Mouse (Mus musculus) limb, embryonic 15.5 days (tissue): ENCODE measurements around the gene Akap2. TPM values are rescaled to one million over a fixed set of nuclear protein-coding genes. Genes with fewer than 3 reads are reported as not detected.

Source experiments
- ATAC-seq: fragments of 200-750 bp; cut with Nextera tagmentation; 2 replicates; pipeline ENCODE4 v1.8.0; 2017; ENCODE audit warnings: low read depth, moderate TSS enrichment; ENCODE audit not compliant: insufficient number of reproducible peaks, low FRiP score, low TSS enrichment
- H3K27ac ChIP-seq: fragments of 300-500 bp; sonication (generic); 2 replicates; pipeline ENCODE4 v1.5.1; 2015; ENCODE audit warnings: moderate library complexity, mild to moderate bottlenecking, inconsistent platforms
- H3K27me3 ChIP-seq: fragments of 300-500 bp; sonication (generic); 2 replicates; pipeline ENCODE4 v1.6.1; 2015; ENCODE audit warnings: inconsistent platforms
- H3K36me3 ChIP-seq: fragments of 300-500 bp; sonication (generic); 2 replicates; pipeline ENCODE4 v1.6.1; 2015; ENCODE audit warnings: inconsistent platforms
- H3K4me1 ChIP-seq: fragments of 300-500 bp; sonication (generic); 2 replicates; pipeline ENCODE4 v1.6.1; 2015; ENCODE audit warnings: inconsistent platforms
- H3K4me2 ChIP-seq: fragments of 300-500 bp; sonication (generic); 2 replicates; pipeline ENCODE4 v1.6.1; 2015; ENCODE audit warnings: mild to moderate bottlenecking, inconsistent platforms
- H3K4me3 ChIP-seq: fragments of 300-500 bp; sonication (generic); 2 replicates; pipeline ENCODE4 v1.5.1; 2015; ENCODE audit warnings: mild to moderate bottlenecking, inconsistent platforms
- H3K9ac ChIP-seq: fragments of 300-500 bp; sonication (generic); 2 replicates; pipeline ENCODE4 v1.6.1; 2015; ENCODE audit warnings: inconsistent platforms
- H3K9me3 ChIP-seq: fragments of 300-500 bp; sonication (generic); 2 replicates; pipeline ENCODE4 v1.6.1; 2016; ENCODE audit warnings: inconsistent platforms
- WGBS: fragments of 180-500 bp; shearing (Covaris S2); methylation state at CpG from one replicate; pipeline ENCODE4 v1.1.7; 2015; 5-methylcytosine and 5-hydroxymethylcytosine counted together
- polyA plus RNA-seq: library from polyadenylated mRNA; unstranded; fragments of >200 nt; fragmentation: Nextera tagmentation; extraction: Ambion mirVana; gene quantifications from 2 replicates; pipeline ENCODE4 v1.2.1, GENCODE M21; 2015

The Akap2 gene
- polyA plus RNA-seq: 21.7 and 25.2 TPM in 2 replicates

DNA sequence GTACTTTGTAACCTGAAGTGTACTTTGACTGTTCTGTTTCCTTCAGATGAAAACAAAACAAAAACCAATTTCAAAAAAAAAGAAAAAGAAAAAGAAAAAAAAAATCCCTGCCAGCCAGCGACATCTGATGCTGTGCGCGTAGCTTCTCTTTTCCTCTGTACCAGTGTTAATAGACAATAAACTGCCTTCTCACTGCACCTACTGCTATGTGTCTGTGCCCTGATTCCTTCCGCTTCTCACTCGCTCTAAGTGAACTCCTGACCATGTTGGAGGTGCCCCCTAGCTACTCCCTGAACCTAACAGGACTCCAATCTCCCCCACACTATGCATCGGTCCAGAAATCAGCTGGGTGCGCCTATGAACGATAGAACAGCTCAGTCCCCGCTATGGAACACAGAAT, at the start of gene Akap2:
TSS of gene Akap2 (plus strand) at position 304 of the 400 bp plus-strand sequence.
- peaks cover 18% of the 10 kb centered on the region for H3K4me1 ChIP-seq
- no peak within 1 kb of the TSS for H3K4me3 ChIP-seq
- no peak for ATAC-seq
- no peak within 1 kb of the TSS for H3K9ac ChIP-seq
- WGBS: 87% methylated on average over 9 of the region's 9 CpGs
- no peaks in the 10 kb centered on the region for H3K9me3 ChIP-seq
- no peak within 1 kb of the TSS for H3K27ac ChIP-seq
- no peaks in the 10 kb centered on the region for H3K36me3 ChIP-seq
- no peaks in the 10 kb centered on the region for H3K27me3 ChIP-seq
- H3K4me2 ChIP-seq: no peak within 1 kb of the TSS

DNA sequence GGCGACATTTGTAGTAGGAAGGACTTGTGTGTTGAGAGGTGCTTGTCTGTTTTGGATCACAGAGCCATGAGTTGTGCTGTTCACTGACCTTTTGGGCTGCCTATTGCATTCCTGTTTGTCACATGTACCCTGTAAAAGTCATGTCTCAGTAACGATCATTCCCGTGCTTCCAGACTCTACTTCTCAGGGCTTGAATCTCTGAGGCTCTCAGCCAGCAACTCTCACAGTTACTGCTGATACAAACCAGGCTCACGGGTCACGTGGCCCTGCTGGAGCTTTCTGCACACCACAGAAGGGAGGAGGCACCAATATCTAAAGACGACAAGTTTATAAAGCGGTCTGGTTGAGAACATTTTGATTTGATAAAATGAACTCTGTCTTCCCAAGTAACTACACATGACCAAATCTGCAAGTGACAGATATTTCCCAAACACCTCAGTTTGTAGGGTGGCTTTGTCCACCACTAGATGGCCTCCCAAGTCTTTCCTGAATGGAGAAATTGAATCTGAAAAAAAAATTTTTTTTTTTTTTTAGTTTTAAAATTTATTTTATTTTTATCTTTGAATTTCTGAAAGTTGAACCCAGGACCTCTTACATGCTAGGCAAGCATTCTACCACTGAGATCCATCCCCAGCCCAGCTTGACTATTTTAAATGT, 46.5 kb upstream of the Akap2 start:
- Histone ChIP-seq H3K4me2 (no peak overlapping the region), H3K36me3 (no peaks in the 10 kb centered on the region), H3K9ac (no peak overlapping the region), H3K9me3 (no peaks in the 10 kb centered on the region), H3K4me3 (no peak overlapping the region), H3K27ac (no peak overlapping the region), H3K4me1 (peaks cover 33% of the 10 kb centered on the region), H3K27me3 (no peaks in the 10 kb centered on the region)
- ATAC-seq: no peak
- WGBS: 33% methylated on average over 7 of the region's 7 CpGs

DNA sequence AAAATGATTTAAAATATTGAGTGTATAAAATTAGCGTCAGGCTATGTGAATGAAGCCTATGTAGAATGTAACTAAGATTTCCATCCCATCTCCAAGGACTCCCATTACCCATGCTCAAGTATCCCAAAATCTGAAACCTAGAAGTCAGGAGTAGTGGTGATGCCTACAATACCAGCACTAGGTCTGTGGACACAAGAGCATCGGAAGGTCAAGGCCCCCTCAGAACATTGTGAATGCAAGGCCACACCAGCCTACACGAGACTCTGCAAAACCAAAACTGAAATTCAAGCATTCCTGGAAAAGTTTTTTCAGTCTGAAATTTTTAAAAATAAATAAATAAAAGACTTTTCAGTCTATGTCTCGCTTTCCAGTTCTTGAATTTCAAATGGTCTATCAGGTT, 44.9 kb upstream of the Akap2 start:
- no peaks in the 10 kb centered on the region for H3K27me3 ChIP-seq
- H3K4me1 ChIP-seq: peaks cover 33% of the 10 kb centered on the region
- no peaks in the 10 kb centered on the region for H3K9me3 ChIP-seq
- H3K4me2 ChIP-seq: no peak overlapping the region
- 78% methylated on average over 4 of the region's 4 CpGs for WGBS
- H3K27ac ChIP-seq: no peak overlapping the region
- H3K9ac ChIP-seq: no peak overlapping the region
- H3K4me3 ChIP-seq: no peak overlapping the region
- no peaks in the 10 kb centered on the region for H3K36me3 ChIP-seq
- no peak for ATAC-seq

DNA sequence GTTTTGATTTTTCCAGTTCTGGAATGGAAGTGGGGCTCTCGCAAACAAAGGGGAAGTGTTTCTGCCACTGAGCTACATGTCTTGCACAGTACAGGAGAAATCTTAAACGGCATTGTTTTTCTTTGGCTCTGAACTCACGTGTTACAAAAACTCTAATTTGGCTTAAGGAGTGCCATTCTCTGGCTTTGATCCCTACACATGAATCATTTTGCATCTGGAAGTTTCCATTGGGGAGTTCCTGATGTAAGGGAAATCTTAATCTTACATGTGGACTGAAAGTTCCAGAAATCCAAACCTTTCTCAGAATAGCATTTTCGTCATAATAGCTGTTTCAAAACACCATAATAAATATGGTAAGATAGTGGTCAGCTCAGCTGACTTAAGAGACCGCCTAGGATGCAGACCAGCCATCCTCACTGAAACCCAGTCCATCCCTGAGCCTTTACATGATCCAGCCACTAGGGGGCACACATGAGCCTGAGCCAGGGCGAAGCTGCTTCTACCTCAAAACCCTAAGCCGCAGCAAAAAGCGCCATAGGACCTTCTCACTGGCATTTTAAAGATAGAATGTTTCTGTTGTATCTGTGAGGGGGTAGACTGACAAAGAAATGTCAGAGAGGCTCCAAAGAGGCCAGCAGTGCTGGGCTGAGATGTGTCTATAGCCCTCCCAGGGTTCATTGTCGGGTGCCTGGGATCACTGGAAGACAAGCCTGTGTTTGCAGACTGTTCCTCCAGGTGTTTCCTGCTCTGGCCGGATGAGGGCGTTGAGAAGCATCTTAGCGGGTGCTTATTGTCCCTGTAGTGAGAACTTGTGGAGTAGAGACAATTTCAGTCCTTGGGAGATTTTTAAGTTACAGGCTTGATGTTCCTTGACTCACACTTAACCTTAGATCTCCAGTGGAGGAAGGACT, 44.2 kb upstream of the Akap2 start:
- H3K27ac ChIP-seq: peak overlapping the region; percentile 47; the same call in 1 of the 2 replicates
- H3K27me3 ChIP-seq: no peaks in the 10 kb centered on the region
- no peak for ATAC-seq
- no peak overlapping the region for H3K4me3 ChIP-seq
- 0 out of 2 replicates have a peak, but pooled peaks cover 3% of the 10 kb centered on the region for H3K36me3 ChIP-seq
- WGBS: 11% methylated on average over 12 of the region's 12 CpGs
- peak overlapping the region; percentile 38 for H3K4me2 ChIP-seq
- H3K9ac ChIP-seq: no peak overlapping the region
- no peaks in the 10 kb centered on the region for H3K9me3 ChIP-seq
- H3K4me1 ChIP-seq: peaks cover 33% of the 10 kb centered on the region

DNA sequence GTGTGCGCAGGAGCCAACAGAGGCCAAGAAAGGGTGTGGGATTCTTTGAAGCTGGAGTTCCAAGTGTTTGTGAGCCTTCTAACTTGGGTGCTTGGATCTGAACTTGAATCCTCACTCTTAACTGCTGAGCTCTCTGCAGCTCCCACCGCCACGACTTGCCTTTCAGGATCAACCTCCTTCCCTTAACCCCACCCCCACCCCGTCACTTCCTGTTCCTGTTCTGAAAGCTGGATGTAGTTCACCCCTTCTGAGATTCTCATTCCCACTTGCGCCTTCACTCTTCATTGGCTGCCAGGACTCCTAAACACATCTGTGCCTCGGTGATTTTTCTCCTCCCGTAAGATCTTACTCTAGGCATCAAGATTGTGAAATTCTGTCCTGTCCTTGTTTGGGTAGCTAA, 43.1 kb upstream of the Akap2 start:
- H3K9me3 ChIP-seq: no peaks in the 10 kb centered on the region
- 0 out of 2 replicates have a peak, but pooled peaks cover 4% of the 10 kb centered on the region for H3K36me3 ChIP-seq
- H3K4me2 ChIP-seq: no peak overlapping the region
- WGBS: 61% methylated on average over 7 of the region's 7 CpGs
- ATAC-seq: no peak
- no peaks in the 10 kb centered on the region for H3K27me3 ChIP-seq
- no peak overlapping the region for H3K4me3 ChIP-seq
- peak overlapping the region; percentile 61; the same call in 1 of the 2 replicates for H3K27ac ChIP-seq
- H3K9ac ChIP-seq: no peak overlapping the region
- peaks cover 33% of the 10 kb centered on the region for H3K4me1 ChIP-seq

DNA sequence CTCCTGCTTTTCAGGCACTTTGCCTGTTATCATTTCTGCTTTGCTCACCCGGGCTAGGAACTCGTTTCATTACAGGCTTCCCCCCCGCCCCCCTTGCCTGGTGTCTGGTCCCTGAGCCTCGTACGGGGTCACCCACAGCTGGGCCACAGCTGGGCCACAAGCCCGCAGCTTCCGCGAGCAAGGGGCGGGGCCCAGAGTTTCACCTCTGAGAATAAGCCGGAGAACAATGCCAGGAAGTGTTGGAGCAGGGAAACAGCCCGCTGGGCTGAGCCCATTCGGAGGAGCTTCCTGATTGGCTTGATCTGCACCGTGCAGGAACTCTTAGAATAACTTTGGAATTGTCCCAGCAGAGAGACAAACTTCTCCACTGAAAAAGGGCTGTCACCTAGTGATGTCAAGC, 42.1 kb upstream of the Akap2 start:
- no peaks in the 10 kb centered on the region for H3K27me3 ChIP-seq
- WGBS: 3% methylated on average over 13 of the region's 13 CpGs
- H3K4me1 ChIP-seq: peaks cover 33% of the 10 kb centered on the region
- H3K4me2 ChIP-seq: peak overlapping the region; percentile 51
- no peaks in the 10 kb centered on the region for H3K9me3 ChIP-seq
- H3K4me3 ChIP-seq: peak overlapping the region; percentile 29
- peak overlapping the region; percentile 61 for H3K27ac ChIP-seq
- H3K36me3 ChIP-seq: 0 out of 2 replicates have a peak, but pooled peaks cover 4% of the 10 kb centered on the region
- ATAC-seq: peak; percentile 77
- no peak overlapping the region for H3K9ac ChIP-seq

DNA sequence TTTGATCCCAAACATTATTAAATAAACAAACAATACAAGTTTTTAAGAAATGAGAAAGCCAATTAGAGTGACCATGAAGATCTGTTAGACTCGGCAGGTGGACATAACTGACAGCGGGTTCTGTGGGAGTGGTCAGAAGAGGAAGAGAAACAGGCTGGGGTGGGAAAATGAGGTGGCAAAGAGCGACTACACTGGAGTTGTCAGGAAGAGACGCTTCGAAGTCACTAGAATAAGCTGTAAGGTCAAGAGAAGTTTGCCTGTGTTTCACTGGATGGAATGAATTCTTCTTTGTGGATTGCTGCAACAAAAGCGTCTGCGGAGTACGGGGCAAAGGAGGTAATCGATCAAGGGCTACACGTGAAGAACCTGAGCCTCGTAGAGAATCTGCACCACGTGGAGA, 39.5 kb upstream of the Akap2 start:
- H3K36me3 ChIP-seq: 0 out of 2 replicates have a peak, but pooled peaks cover 4% of the 10 kb centered on the region
- no peaks in the 10 kb centered on the region for H3K9me3 ChIP-seq
- 80% methylated on average over 12 of the region's 12 CpGs for WGBS
- no peak overlapping the region for H3K9ac ChIP-seq
- no peak overlapping the region for H3K4me3 ChIP-seq
- ATAC-seq: no peak
- no peak overlapping the region for H3K27ac ChIP-seq
- H3K4me1 ChIP-seq: peaks cover 34% of the 10 kb centered on the region
- H3K27me3 ChIP-seq: no peaks in the 10 kb centered on the region
- H3K4me2 ChIP-seq: no peak overlapping the region

DNA sequence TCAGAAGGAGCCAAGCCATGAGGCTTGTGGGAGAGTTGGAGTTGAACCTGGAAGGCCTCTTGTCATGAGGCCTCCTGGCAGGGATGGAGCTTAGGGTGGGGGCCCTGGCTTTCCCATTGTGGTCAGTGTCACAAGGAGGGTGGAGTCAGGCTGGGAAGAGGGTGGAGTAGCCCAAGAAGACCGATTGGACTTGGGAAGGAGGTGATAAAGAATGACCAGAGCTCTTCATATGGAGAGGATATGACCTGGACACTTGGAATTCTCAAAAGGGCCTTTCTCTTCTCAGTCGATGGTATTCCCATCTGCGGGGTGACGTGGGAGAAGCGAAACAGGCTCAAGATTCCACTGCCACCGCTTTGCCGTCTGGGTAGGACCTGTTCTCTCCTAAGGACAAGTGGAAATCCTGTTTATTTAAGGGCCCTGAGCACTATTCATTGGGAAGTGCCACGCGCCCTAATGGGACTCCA, 38.4 kb upstream of the Akap2 start:
- Histone ChIP-seq H3K4me1 (peaks cover 23% of the 10 kb centered on the region), H3K36me3 (0 out of 2 replicates have a peak, but pooled peaks cover 4% of the 10 kb centered on the region), H3K9me3 (no peaks in the 10 kb centered on the region), H3K27me3 (no peaks in the 10 kb centered on the region), H3K4me3 (no peak overlapping the region), H3K27ac (no peak overlapping the region), H3K4me2 (no peak overlapping the region), H3K9ac (no peak overlapping the region)
- WGBS: 86% methylated on average over 9 of the region's 9 CpGs
- no peak for ATAC-seq

DNA sequence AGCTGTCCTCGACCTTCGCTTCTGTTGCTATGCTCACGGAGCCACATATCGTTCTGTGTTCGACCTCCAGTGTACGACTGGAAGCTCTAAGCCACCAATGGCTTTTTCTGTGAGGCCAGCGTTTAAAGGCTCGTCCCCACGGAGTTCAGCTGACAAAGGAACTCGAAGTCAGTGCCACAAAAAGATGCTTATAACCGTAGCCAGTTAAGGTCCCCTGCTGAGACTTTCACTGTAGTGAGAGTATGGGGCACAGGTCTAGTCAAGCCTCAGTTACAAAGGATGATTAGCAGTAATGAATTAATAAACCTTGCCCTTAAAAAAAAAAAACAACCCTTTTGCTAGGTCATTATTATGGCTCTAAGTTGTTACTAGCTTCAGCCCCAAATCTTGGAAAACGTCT, 37.3 kb upstream of the Akap2 start:
- no peak for ATAC-seq

DNA sequence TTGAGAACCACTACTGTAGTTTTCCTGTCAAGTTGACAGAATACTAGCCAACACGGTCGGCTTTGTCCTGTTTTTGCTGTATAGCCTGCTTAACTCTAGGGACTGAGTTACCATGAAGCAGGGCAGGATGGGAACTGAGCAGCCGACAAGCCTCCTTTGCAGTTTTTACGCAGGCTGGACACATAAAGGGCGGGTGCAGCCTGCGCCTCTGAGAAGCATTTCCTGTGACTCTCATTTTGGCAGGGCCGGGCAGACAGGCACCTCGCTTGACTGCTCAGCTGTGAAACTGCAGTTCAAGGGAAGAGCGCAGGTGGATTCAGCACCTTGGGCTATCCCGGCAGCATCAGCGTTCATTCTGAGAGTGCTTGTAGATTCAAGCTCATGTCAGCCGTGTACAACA, 35.9 kb upstream of the Akap2 start:
- ATAC-seq: no peak
- no peak overlapping the region for H3K9ac ChIP-seq
- WGBS: 54% methylated on average over 12 of the region's 12 CpGs
- H3K27me3 ChIP-seq: no peaks in the 10 kb centered on the region
- H3K4me3 ChIP-seq: no peak overlapping the region
- no peaks in the 10 kb centered on the region for H3K9me3 ChIP-seq
- H3K4me1 ChIP-seq: peaks cover 7% of the 10 kb centered on the region
- H3K27ac ChIP-seq: no peak overlapping the region
- no peak overlapping the region for H3K4me2 ChIP-seq
- 0 out of 2 replicates have a peak, but pooled peaks cover 4% of the 10 kb centered on the region for H3K36me3 ChIP-seq

More for the DNA sequence above, 37.3 kb upstream of the Akap2 start:
- Histone ChIP-seq H3K4me3 (no peak overlapping the region), H3K36me3 (0 out of 2 replicates have a peak, but pooled peaks cover 4% of the 10 kb centered on the region), H3K9me3 (no peaks in the 10 kb centered on the region), H3K9ac (no peak overlapping the region), H3K4me2 (no peak overlapping the region), H3K27me3 (no peaks in the 10 kb centered on the region), H3K27ac (no peak overlapping the region), H3K4me1 (peaks cover 13% of the 10 kb centered on the region)
- 69% methylated on average over 12 of the region's 12 CpGs for WGBS

DNA sequence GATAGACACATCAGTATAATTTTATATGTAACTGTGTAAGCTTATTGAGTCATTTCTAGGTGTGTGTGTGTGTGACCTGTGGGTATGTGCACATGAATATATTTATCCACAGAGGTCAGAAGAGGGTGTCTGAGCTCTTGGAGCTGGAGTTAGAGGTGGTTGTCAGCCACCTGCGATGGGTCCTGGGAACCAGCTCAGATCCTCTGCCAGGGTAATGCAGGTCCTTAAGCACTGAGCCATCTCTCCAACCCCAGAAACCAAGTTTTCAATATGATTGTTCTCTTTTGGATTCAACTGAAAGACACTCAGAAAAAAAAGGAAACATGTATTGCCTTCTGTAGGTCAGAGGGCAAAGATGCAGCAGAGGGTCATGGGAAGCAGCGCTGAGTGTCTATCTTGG, 35.1 kb upstream of the Akap2 start:
- no peak overlapping the region for H3K4me3 ChIP-seq
- WGBS: 97% methylated on average over 2 of the region's 2 CpGs

DNA sequence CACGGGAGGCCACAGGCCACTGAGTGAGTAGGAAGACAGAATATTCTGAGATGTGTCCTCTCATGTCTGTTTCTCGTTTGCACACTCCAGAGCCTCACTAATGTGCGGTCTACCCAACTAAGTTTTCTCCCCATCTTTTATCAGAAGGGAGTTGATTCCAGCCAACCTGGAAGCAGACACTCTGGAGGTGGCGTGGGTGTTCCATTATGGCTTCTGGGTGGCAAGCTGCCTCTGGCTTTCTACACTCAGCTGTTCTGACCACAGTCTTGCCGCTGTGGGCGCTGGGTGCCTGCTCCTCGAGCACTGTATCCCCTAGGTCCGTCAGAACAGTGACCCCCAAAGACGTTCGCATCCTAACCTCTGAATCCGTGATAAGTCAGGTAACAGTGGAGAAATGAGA, 34.5 kb upstream of the Akap2 start:
- Histone ChIP-seq H3K36me3 (0 out of 2 replicates have a peak, but pooled peaks cover 4% of the 10 kb centered on the region), H3K27ac (no peak overlapping the region), H3K9me3 (no peaks in the 10 kb centered on the region), H3K4me1 (peaks cover 7% of the 10 kb centered on the region), H3K4me3 (no peak overlapping the region), H3K27me3 (no peaks in the 10 kb centered on the region), H3K4me2 (no peak overlapping the region), H3K9ac (no peak overlapping the region)
- WGBS: 86% methylated on average over 11 of the region's 11 CpGs
- ATAC-seq: no peak

More for the DNA sequence above, 35.1 kb upstream of the Akap2 start:
- Histone ChIP-seq H3K9me3 (no peaks in the 10 kb centered on the region), H3K4me1 (peaks cover 7% of the 10 kb centered on the region), H3K27ac (no peak overlapping the region), H3K27me3 (no peaks in the 10 kb centered on the region), H3K4me2 (no peak overlapping the region), H3K9ac (no peak overlapping the region), H3K36me3 (0 out of 2 replicates have a peak, but pooled peaks cover 4% of the 10 kb centered on the region)
- no peak for ATAC-seq
